Mouse (Mus musculus) heart, adult 9 months (tissue): ENCODE data around the gene Ube2n.
"Not testable (repeated sequence)": the region's sequence is repeated elsewhere in the genome, so short reads cannot be mapped to it uniquely, and the experiment has no call there.

Source experiments
- DNase-seq, 2 experiments: peaks; one replicate each; pipeline ENCODE4 v3.0.0; 2022; ENCODE audit warnings: low spot score in 2 of 2

Ube2n gene

GRCm38 (mm10) chr10:95525037-95525675 is 10.2 kb downstream of the Ube2n start:
- DNase-seq = no peak

GRCm38 (mm10) chr10:95525871-95526270 is 10.9 kb downstream of the Ube2n start:
- DNase-seq = no peak

- no peak for DNase-seq
These were observed 11.7 kb downstream of the Ube2n start for GRCm38 (mm10) chr10:95526495-95527122.

GRCm38 (mm10) chr10:95530551-95531121 is 15.7 kb downstream of the Ube2n start:
- DNase-seq = no peak

GRCm38 (mm10) chr10:95532916-95533315 is 18.0 kb downstream of the Ube2n start:
- no peak for DNase-seq

GRCm38 (mm10) chr10:95533382-95533781 is 18.4 kb downstream of the Ube2n start:
- no peak for DNase-seq

- DNase-seq = no peak
These were observed 20.7 kb downstream of the Ube2n start for GRCm38 (mm10) chr10:95535399-95536221.

- DNase-seq = no peak
These were observed 21.2 kb downstream of the Ube2n start for GRCm38 (mm10) chr10:95536222-95536541.

GRCm38 (mm10) chr10:95539260-95539659 is 24.3 kb downstream of the Ube2n start:
- no peak for DNase-seq

GRCm38 (mm10) chr10:95539841-95540240 is 24.9 kb downstream of the Ube2n start:
- no peak for DNase-seq

- no peak for DNase-seq
These were observed 28.0 kb downstream of the Ube2n start for GRCm38 (mm10) chr10:95542916-95543315.

- no peak for DNase-seq
These were observed 28.4 kb downstream of the Ube2n start for GRCm38 (mm10) chr10:95543377-95543776.

- DNase-seq = no peak
These were observed 29.1 kb downstream of the Ube2n start for GRCm38 (mm10) chr10:95544004-95544403.

GRCm38 (mm10) chr10:95544651-95545050 is 29.7 kb downstream of the Ube2n start:
- no peak for DNase-seq

GRCm38 (mm10) chr10:95545051-95545450 is 30.1 kb downstream of the Ube2n start:
- DNase-seq = no peak

GRCm38 (mm10) chr10:95546178-95546577 is 31.2 kb downstream of the Ube2n start:
- no peak for DNase-seq

- DNase-seq = no peak
These were observed 33.3 kb downstream of the Ube2n start for GRCm38 (mm10) chr10:95548154-95548826.

GRCm38 (mm10) chr10:95549080-95549479 is 34.1 kb downstream of the Ube2n start:
- DNase-seq = not testable (repeated sequence)

GRCm38 (mm10) chr10:95550506-95550905 is 35.6 kb downstream of the Ube2n start:
- no peak for DNase-seq

GRCm38 (mm10) chr10:95551752-95552151 is 36.8 kb downstream of the Ube2n start:
- no peak for DNase-seq

- no peak for DNase-seq
These were observed 37.4 kb downstream of the Ube2n start for GRCm38 (mm10) chr10:95552326-95552725.

GRCm38 (mm10) chr10:95555866-95556265 is 40.9 kb downstream of the Ube2n start:
- no peak for DNase-seq
